Mouse (Mus musculus): Measurements from ENCODE around the gene Eng. TPM values are rescaled to one million over a fixed set of nuclear protein-coding genes. Genes with fewer than 3 reads are reported as not detected.
A peak's percentile ranks its signal among the peaks of the same experiment; 100 is the strongest.

Gene Eng
- total RNA-seq, 2 experiments from 2014 or later = 55.3 to 60.1 TPM

DNA sequence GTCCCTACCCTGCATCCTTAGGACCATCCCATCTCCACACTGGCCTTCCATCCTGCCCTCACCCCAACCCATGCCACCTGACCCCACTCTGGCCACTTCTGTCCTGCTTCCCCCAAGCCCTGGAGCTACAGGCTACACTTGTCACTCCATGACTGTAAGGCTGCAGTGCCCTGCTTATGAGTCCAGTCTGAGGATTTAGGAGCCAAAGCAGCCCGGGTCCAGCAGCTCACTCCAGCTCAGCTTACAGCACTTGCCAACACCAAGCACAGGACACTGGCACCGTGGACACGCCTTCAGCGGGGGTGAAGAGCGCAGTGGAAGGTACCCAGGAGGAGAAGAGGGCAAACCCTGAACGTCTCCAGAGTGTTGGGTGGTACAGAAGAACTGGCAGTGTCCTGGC, 60.6 kb downstream of the Eng start:
- no peak for DNase-seq (ENCODE audit: low spot score in 2 of 2)

DNA sequence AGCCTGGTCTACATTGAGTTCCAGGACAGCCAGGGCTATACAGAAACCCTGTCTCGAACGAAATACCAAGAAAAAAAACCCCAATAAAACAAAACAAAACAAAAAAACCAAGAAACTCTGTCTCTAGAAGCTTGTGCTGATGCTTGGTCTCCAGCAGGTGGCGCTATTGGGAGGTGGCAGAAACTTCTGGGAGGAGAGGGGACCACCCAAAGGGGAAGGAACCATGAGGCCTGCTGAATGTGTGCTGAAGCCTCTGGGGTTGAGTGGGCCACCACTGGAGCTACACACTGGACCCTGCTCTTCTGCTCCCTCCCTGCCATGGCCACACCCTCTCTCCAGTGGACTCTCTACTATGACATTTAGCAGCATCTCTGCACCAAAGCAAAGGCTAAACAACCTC, 62.2 kb downstream of the Eng start:
- peak; percentile 59 to 73 for DNase-seq (ENCODE audit: low spot score in 2 of 2)

DNA sequence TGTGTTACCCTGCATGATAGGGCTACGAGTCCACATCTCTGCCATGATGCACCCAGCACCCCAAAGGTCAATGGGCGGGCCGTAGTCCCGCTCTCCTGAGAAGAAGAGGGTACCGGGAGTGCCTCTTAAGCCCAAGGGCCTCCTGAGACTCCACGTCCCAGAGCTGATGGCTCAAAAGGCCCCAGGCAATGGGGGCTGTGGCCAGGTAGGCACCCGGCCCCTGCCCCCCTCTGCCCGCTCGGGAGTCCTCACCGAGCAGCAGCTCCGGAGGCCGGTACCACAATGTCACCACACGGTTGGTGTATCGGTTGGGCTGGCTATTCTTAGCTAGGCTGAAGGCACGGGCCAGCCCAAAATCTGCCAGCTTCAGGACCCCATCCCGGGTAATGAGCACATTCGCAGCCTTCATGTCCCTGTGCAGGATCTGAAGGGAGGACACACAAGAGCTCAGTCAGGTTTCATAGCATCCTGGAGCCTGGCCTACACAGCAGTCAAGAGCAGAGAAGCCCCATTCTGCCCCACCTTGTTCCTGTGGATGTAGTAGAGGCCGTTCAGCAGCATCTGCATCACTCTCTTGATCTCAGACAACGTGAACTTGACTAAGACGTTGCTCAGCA, 63.2 kb downstream of the Eng start:
- no peak for DNase-seq (ENCODE audit: low spot score in 2 of 2)

DNA sequence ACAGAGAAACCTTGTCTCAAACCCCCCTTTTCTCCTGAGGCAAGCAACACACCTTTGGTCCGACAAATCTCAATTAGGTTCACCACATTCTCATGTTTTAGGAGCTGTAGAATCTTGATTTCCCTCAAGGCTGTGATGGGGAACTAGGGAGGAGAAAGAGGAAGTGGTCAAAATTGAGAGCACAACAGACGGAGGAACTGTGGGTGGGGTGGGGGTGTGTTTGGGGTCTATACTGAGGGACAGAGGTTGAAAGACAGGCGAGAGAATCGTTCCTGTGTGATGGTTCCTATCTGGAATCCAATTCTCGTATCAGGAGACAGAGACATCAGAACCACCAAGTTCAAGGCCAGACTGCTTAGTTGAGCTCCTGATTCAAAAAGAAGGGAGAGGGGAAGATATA, 64.0 kb downstream of the Eng start:
- DNase-seq (ENCODE audit: low spot score in 2 of 2) = no peak

DNA sequence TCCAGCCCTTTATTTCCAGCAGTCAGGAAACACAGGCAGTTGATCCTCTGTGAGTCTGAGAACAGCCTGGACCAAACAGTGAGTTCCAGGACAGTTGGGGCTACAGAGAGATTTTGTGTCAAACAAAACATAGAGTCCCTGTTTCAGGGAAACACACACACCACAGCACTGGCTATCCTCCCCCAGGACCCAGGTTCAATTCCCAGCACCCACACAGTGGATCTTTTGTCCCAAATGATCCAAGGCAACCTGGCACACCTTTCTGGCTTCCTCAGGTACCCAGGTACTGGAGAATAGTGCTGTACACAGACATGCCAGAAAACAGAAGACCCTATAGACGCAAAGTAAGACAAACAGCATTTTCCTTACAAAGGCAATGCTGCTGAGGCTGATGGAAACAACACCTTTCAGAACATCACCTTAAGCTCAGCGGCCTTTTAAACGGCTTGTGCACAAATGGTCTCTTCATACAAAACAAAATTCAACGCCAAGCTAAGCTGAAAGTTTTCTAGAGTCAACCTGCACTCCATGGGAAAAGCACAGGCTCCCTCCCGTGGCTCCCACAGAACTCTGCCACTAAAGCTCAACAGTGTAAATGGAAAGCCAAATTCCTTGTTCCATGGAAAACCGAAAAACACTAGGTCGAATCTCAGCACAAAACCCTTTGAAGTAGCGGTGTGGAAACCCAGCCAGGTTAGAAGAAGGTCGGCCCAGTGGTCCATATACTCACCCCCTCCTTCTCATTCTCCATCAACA, 65.1 kb downstream of the Eng start:
- DNase-seq (ENCODE audit: low spot score in 2 of 2) = no peak

DNA sequence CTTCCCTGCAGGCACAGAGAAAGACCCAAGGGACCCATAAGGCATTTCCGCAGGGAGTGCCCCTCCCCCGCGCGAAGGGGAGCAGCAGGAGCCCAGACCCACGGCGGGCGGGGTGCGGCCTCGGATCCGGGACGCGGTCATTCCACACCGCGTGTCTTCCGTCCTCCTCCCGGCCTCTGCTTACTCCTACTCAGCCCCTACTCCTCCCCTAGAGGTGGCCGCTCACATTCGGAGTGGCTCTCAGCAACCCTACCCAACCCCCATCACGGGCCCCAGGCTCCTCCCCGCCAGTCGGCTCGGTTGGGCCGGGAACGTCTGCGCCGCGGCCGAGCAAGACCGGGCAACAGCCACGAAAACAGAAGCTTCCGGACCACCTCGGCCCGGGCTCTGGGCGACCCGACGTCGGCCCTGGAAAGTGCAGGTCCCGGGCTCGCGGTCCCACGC, 65.7 kb downstream of the Eng start:
- DNase-seq (ENCODE audit: low spot score in 2 of 2) = peak; percentile 45 to 82

DNA sequence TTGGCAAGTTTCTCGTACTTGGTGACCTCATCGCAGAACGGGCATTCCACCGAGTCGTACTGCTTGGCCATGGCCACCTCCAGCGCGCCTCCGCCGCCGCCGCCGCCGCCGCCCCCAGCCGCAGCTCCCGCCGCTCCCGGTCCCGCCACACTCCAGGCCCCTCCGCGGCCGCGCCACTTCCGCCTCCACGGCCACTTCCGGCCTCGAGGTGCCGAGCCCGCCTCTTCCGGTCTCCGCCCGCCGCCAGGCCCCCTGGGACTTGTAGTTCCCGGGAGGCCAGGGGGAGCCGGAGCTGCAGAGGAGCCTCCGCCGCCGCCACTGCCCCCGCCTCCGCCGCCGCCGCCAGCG, 66.2 kb downstream of the Eng start:
- DNase-seq (ENCODE audit: low spot score in 2 of 2) = peak; percentile 94 to 96

DNA sequence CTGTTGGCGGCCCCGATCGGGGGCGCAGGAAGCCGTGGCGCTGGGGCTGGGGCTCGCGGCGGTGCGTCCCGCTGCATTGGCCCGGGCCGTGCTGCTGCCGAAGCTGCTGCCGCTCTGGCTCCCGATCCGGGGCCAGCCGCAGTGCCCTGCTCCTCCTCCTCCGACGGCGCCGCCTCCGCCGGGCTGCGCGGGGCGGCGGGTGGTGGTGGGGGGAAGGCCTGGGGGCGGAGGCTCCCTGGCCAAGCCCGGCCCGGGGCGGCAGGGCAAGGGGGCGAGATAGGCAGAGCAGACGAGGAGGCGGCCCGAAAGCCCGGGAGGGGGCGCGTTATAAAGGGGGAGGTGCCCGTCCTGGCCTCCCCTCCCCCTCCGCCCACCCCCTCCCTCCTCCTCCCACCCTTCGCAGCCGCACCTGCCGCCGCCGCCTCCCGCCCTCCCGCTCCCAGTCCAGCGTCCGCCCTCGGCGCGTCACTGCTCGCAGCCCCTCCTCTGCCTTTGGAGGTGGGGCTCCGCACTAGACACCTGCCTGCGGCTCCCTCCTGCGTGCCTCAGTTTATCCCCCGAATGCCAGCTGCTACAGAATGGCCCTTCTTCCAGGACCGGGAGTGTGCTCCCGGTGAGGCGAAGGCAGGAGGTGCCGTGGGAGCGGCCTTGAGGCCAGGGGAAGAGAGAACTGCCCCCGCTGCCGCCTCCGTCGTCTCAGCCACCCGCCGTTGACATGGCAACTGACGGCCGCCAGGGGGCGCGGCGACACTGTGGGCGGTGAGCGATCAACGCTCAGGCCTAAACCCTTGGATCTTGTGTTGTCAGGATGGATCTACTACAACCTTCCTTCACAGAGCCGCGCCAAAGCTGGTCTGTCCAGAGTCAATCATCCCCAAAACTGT, 66.8 kb downstream of the Eng start, which contains the start of gene Cdk9:
Gene Cdk9, minus strand, starts transcription at position 143 of the 884 bp plus-strand sequence.
- DNase-seq (ENCODE audit: low spot score in 2 of 2) = peak; percentile 93

DNA sequence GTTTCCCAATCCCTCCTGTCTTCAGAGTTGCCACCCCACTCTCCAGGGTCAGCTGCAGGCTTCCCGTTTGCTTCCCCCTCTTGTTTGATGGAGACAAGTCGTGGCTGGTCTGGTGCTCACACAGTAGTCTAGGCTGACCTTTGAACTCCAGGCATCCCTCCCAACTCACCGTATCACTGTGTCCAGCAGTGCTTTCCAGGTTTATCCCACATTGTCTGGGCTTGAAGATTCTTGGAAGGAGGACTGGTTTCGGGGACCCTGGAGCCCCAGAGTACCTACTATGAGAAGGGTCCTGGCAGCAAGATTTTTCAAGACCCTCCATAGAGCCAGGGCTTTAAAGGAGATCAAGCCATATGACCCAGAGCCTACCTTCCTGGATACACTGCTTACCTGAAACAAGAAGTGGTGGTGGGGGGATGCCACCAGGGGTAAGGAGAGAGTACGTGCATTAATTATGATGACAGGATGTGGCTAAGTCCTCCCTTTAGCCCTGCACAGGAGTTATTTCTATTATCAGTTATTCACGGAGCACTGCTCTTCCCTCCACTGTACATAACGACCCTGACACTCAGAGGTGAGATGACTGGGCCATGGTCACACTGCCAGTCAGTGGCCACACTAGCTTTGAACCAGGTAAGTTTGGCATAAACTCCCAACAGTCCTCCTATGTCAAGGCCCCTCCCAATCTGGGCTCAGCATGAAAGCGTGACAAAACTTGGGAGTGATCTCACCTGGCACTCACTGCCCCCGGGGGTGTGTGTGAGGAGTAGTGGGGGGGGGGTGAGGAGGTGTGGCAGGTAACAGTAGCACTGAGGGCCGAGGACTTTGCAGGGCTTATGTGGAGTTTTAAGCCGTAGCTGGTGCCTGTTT, 68.0 kb downstream of the Eng start:
- DNase-seq (ENCODE audit: low spot score in 2 of 2) = no peak

DNA sequence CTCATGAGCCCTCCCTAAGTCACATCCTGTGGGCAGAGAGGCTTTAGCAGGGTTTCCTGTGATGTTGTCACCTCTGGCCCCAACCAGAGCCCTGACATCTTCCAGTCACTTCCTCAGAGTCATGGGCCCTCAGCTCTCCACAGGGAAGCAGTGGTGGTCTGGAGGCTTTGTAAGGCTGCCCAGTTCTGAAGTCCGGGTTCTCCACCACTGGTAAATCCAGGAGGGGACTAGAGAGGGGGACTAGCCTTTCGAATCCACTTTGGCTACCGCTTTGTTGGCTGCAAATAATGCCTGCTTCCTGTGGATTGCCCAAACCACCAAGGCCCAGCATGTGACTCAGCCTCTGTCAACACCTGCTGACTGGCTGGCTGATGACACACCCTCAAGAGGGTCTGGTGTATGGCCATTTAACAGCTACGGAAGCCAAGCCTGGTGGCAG, 68.6 kb downstream of the Eng start:
- DNase-seq (ENCODE audit: low spot score in 2 of 2) = no peak

DNA sequence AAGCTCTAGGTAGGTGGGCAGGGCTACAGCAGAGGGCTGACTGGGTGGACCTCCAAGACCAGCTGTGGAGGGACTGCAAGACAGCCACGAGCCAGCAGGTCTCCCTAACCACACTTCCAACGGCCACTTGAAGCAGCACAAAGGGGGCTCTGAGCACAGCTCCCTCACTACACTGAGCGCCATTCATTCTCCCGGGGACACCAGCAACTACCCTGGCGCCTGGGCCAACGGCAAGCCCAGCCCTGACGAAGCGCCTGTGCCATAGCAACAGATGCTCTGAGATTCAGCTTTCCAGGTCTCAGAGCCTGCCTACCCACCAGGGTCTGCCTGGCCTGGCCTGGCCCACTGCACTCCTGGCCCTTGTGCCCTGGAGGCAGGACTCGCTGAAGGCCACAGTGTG, 72.4 kb downstream of the Eng start:
- no peak for DNase-seq (ENCODE audit: low spot score in 2 of 2)

DNA sequence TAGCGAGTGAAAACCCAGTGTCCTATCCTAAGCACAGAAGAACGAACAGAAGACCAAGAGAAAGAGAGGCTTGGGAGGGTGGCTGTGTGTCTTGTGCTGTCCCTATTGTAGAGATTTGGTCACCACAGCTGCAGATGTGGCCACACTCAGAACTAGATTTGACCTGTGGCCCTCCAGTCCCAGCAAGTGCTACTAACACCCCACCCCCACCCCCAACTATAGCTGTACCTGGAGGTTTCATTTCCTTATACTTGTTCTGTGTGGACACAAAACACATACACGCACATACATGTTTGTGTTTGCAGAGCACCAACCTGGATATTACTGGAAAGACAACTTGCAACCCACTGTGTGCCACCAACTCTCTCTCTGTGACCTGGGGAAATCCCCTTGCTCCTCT, 73.7 kb downstream of the Eng start:
- DNase-seq (ENCODE audit: low spot score in 2 of 2) = no peak

DNA sequence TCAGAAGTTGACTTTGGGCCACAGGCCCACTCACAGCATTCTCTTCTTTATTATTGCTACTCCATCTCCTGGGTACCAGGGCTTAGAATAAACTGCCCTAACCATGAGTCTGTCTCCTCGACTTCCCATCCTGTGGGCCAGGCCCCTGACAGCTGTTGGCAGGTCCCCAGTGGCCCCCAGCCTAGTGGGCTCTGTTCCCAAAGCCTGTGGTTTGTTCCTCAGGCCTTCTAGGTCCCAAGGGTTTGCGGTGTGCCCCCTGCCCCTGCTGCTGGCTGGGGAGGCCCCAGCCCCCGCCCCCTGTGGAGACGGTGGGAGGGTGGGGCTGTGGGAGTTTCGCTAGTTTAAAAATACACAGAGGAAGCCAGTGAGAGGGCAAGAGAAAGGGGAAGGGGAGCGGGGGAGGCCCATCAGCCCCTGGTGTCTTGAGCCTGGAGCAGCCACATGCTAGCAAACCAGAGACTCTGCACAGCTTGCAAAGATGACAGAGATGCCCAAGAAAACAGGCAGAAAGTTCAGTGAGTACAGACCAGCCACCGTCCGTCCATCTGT, 74.4 kb downstream of the Eng start, which contains the start of gene Sh2d3c:
Gene Sh2d3c, plus strand, starts transcription at position 375 of the 549 bp plus-strand sequence.
- DNase-seq (ENCODE audit: low spot score in 2 of 2) = no peak

DNA sequence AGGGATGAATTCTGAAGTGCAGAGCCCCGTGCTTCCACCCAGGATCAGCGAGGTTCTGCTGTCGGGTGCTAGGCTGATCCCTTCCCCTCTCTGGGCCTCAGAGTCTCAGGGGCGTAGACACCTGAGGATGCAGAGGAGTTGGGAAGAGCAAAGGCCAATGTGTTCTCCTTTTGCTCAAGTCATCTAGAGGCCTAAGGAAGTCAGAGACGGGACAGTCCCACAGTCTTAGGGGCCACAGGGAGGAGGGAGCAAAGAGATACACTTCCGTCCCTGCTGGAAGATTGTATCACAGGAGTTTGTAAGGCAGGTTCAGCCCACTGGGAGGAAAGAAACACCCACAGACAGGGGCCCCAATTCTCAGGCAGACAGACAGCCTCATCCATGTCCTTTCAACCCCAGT, 75.7 kb downstream of the Eng start:
- no peak for DNase-seq (ENCODE audit: low spot score in 2 of 2)

DNA sequence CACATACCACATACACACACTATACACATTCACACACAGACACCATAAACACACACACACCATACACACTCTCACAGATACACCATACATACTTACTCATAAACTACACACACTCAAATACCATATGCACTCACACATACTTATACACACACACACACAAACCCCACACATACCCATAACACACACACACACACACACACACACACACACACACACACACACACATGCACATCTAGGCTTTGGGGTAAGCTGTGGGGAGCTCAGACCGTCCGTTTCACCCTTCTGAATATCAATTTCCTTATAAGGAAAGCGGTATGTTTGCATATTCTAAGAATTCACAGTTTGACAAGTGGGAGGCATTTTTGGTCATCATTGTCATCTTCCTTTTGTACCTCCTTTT, 76.2 kb downstream of the Eng start:
- DNase-seq (ENCODE audit: low spot score in 2 of 2) = no peak

DNA sequence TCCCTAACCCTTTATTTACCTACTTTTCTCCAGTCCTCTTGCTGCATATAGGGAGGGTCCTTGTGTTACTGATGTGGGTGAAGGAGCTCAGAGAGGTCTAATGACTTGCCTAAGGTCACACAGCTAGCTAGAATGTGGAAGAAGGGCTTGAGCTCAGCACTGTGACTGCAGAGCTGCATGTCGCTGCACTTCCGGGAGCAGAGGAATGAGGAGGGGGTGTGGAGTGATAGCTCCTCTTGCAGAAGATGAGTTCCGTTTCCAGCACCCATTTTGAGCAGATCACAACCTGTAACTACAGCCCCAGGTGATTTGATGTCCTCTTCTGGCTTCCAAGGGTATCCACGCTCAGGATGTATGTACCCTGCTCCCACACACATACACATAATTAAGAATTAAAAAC, 77.8 kb downstream of the Eng start:
- DNase-seq (ENCODE audit: low spot score in 2 of 2) = no peak

DNA sequence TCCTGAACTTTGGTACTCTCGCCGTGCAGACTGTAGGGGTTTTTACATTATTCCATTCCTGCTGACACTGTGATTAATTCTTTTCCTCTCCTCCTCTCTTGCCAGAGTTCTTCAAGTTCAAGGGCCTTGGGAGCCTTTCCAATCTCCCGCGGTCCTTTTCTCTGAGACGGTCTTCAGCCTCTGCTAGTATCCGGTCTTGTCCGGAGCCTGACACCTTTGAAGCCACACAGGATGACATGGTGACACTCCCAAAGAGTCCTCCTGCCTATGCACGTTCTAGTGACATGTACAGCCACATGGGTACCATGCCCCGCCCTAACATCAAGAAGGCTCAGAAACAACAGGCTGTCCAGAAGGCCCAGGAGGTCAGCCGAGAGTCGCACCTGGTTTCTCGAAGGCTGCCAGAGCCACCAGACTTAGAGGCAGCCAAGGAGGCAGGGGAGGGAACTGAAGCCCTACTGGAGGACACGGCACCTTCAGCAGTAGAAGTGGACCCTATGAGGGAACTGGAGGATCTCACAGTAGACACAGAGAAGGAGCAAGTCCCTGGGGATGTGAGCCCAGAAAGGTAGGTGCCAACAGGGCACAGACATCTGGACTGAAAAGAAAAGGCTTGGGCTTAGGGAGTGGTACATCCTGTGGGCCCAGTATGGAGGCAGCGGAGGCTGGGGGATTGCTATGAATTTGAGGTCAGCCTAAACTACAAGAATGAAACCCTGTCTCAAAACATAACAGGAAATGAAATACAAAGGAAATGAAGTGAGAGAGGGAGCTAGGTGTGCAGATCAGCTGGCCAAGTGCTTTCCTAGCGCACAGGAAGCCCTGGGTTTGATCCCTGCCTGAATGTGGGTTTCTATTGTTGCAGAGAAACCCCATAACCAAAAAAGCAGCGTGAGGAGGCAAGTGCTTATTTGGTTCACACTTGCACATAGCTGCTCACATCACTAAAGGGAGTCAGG, 78.7 kb downstream of the Eng start:
- no peak for DNase-seq (ENCODE audit: low spot score in 2 of 2)

DNA sequence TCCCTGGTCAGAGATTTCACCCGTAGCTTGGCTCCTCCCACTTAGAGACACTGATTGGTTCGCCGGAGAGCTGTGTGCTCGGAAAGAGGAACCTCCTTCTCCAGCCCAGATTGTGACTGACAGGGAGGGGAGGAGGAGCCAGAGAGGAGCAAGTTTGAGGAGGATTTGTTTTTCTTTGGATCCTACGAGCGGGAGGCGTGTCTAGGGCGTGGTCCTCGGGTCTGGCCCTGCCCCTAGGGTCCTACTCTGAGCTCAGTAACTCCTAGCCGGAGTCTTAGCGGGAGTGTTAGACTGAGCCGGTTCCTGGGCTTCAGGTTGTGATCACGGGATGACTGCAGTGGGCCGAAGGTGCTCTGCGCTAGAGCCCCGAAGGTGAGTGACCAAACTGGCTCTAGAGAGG, 81.0 kb downstream of the Eng start:
- DNase-seq (ENCODE audit: low spot score in 2 of 2) = peak; percentile 67 to 92

DNA sequence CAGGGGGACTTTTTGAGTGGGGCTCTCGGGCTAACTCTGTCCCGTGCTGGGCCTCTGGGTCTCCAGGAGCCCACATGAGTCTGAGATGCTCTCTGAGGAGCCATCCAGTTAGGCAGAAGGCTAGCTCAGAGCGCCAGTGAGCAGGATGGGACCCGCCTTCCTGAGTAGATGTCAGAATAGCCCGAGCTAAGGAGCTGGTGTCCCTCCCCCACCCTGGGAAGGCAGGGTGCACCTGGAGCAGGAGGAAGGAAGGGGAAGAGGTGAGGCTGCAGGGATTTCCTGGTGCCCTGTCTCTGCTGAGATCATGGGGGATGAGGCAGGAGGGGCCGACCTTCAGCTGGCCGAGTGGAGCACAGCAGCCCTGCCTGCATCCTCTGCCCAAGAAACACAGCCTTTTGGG, 82.1 kb downstream of the Eng start:
- DNase-seq (ENCODE audit: low spot score in 2 of 2) = no peak

All from gastrocnemius, postnatal 4 days (tissue).